Mouse (Mus musculus) retina, postnatal 7 days (tissue): ENCODE data around the gene Cast.

ENCODE experiments used
- DNase-seq: peaks from one replicate; pipeline ENCODE4 v3.0.0-alpha.2; 2012; ENCODE audit warnings: low read depth, low spot score

The Cast gene

GRCm38 (mm10) chr13:74808152-74808929 is at the start of gene Cast:
Gene Cast (minus strand): TSS chr13:74808810.
- DNase-seq = no peak

- peak; percentile 25 for DNase-seq
Observed at GRCm38 (mm10) chr13:74854338-74855047, 45.9 kb upstream of the Cast start.

- no peak for DNase-seq
Observed at GRCm38 (mm10) chr13:74850823-74851222, 42.2 kb upstream of the Cast start.

- no peak for DNase-seq
Observed at GRCm38 (mm10) chr13:74845886-74846285, 37.3 kb upstream of the Cast start.

GRCm38 (mm10) chr13:74834543-74834942 is 25.9 kb upstream of the Cast start:
- DNase-seq = no peak

- no peak for DNase-seq
Observed at GRCm38 (mm10) chr13:74822095-74822494, 13.5 kb upstream of the Cast start.

- no peak for DNase-seq
Observed at GRCm38 (mm10) chr13:74815753-74816152, 7.1 kb upstream of the Cast start.

- DNase-seq = peak; percentile 2
Observed at GRCm38 (mm10) chr13:74807446-74808151, 1.0 kb downstream of the Cast start.

- DNase-seq = no peak
Observed at GRCm38 (mm10) chr13:74806934-74807333, 1.7 kb downstream of the Cast start.

GRCm38 (mm10) chr13:74794435-74794834 is 14.2 kb downstream of the Cast start:
- no peak for DNase-seq

- no peak for DNase-seq
Observed at GRCm38 (mm10) chr13:74787681-74788080, 20.9 kb downstream of the Cast start.

- DNase-seq = no peak
Observed at GRCm38 (mm10) chr13:74772151-74772550, 36.5 kb downstream of the Cast start.

- peak; percentile 19 for DNase-seq
Observed at GRCm38 (mm10) chr13:74770480-74770879, 38.1 kb downstream of the Cast start.

- no peak for DNase-seq
Observed at GRCm38 (mm10) chr13:74769871-74770270, 38.7 kb downstream of the Cast start.

GRCm38 (mm10) chr13:74767186-74767585 is 41.4 kb downstream of the Cast start:
- no peak for DNase-seq

GRCm38 (mm10) chr13:74762741-74763140 is 45.9 kb downstream of the Cast start:
- no peak for DNase-seq

GRCm38 (mm10) chr13:74759152-74759551 is 49.5 kb downstream of the Cast start:
- DNase-seq = no peak

GRCm38 (mm10) chr13:74743219-74743618 is 65.4 kb downstream of the Cast start:
- no peak for DNase-seq

- DNase-seq = no peak
Observed at GRCm38 (mm10) chr13:74736396-74736795, 72.2 kb downstream of the Cast start.

GRCm38 (mm10) chr13:74735834-74736233 is 72.8 kb downstream of the Cast start:
- DNase-seq = no peak

- no peak for DNase-seq
Observed at GRCm38 (mm10) chr13:74733726-74734125, 74.9 kb downstream of the Cast start.

- DNase-seq = no peak
Observed at GRCm38 (mm10) chr13:74719002-74719401, 89.6 kb downstream of the Cast start.
